Mouse (Mus musculus) cerebellum, adult (tissue): Measurements from ENCODE around the gene Atp2a3.

Experiments used
- ATAC-seq: cut with Nextera tagmentation; 2 replicates; pipeline ENCODE4 v1.9.2; 2017; ENCODE audit warnings: mild to moderate bottlenecking, moderate library complexity, mixed read lengths; ENCODE audit not compliant: insufficient number of reproducible peaks, low FRiP score, low TSS enrichment

Atp2a3 gene

DNA sequence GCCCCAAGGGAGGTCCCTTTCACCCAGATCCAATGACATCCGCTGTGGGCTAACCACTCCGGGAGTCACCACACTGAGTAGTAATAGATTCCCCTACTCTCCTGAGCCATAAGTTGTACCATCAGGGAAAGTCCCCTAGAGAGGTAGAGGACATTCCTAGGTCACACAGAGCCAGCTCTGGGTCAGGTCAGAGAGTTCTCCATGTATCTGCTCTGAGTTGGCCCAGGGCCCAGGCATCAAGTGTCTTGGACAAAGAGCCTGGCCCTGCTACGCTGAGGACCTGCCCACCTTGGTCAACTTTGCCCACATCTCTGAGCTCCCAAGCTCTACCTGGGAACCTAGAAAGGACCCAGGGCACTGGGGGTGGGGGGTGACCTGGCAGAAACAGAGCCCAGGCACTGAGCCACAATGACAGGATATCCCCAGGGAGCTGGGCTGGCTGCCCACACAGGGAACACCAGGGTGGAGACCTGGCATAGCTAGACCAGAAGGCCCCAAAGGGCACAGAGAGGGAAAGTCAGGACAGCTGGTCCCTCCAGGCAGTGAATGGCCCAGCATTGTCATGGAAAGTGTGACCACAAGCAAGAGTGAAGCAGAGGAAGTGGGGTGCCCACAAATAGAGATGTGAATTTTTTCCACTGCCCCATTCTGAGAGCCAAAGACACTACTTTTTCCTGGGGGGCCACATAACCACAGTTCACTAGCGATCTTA lies 7.4 kb upstream of the Atp2a3 start:
- ATAC-seq = no peak

GRCm38 (mm10) chr11:72954216-72954615 lies 6.8 kb upstream of the Atp2a3 start:
- ATAC-seq = no peak

- no peak for ATAC-seq
These were observed 5.5 kb upstream of the Atp2a3 start for GRCm38 (mm10) chr11:72955339-72955974.

DNA sequence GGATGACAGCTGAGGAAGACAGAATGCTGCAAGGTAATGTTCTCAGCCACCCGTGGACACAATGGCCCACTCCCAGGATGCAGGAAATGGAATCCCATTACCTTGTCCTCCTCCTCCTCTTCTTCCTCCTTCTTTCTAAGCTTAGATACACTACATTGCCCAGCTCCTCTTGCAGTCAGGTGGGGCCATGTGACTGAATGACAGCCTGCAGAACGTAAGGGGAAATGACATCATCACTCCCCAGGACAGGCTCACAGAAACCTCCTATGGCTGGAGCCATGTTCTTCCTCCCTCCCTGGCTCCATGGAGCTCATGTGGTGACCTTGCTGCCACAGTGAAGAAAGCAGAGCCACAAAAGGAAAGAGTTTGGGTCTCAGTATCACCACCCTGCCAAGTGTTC lies 3.7 kb upstream of the Atp2a3 start:
- no peak for ATAC-seq

- ATAC-seq = no peak
These were observed 867 bp upstream of the Atp2a3 start for GRCm38 (mm10) chr11:72959924-72960679.

DNA sequence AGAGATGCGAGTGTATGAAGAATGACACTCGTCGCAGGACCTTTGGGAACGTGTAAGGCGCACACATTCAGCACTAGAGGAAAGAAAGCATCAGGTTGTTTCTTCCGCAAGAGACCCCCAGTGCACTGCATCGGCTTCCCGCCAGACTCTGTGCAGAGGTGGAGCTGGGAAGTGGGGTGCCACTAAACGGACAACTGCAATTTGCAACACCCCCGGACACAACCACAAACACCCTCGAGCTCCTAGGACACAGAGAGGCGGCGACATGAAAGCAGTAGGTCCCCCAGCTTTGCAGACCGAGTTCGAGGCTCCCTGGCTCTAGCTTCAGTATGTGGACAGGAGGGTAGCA lies 272 bp upstream of the Atp2a3 start:
- no peak for ATAC-seq

DNA sequence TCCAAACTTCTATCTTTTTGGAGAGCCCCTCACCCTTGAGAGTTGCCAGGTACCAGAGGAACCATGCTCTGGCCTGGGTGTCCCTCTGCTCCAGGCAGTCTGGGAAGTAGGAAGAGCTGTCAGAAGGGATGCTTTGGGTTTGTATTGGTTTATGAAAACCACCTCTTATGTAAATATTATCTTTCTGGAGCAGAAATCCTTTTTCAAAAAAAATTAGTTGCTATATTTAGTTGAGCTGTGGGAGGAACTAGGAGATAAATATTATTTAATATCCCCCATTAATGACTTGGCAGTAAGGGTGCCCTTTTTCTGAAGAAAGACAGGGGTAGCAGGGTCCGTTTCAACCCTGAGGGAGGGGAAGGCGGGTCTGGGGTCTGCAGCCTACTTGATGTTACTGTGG lies 1.4 kb downstream of the Atp2a3 start:
- ATAC-seq = no peak

DNA sequence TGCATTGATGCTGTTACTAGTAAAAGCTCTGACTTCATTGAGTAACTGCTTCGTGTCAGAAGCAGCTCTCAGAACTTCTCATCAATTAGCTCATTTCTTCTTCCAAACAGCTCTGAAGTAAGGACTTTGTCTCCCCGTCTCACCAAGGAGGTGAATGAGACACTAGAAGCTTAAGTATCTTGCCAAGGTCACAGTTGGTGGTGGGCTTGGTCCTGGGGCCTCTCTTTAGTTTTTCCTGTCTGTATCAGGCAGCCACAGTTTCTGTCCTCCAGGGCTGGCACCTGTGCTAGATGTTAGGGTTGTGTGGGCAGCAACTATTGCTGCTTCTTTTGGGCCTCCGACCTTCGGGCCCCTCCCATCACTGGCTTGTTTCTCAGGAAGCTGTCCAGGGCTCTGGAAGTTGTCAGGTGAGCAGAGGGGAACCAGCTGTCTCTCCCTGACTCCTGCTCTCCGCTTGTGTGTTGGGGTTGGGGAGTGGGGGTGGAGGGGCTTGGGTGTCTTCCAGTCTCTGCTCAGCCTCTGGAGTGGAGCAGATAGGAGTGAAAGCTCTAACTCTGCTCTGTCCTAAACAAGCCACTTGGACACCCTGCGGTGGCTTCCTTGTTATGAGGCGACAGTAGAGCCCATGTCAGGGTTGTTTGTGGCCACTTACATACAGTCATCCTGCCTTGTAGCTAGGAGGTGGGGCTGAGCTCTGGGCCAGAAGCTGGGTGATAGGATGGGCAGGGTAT lies 2.3 kb downstream of the Atp2a3 start:
- no peak for ATAC-seq

DNA sequence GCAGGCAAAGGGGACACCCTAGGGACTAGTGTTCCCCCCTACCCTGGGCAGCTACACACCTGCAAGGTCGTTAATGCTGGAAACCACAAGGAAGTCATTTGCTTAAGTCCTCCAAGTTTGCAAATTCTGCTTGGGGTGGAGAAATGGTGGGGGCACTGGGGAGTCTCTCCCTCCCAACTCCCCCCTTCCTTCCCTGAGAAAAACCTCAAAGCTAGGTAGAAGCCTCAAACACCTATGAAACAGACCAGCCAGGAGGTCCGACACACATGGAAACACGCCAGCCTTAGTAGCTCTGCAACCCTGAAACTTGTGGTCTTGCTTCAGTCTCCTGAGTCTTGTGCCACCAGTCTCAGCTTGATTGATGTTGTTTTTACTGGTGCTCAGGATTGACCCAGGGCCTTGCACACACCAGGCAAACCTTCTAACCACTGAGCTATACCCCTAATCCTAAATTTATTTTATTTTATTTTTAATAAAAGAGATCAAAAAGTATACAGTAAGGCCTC lies 2.9 kb downstream of the Atp2a3 start:
- no peak for ATAC-seq

- no peak for ATAC-seq
These were observed 14.1 kb downstream of the Atp2a3 start for GRCm38 (mm10) chr11:72974995-72975503.

DNA sequence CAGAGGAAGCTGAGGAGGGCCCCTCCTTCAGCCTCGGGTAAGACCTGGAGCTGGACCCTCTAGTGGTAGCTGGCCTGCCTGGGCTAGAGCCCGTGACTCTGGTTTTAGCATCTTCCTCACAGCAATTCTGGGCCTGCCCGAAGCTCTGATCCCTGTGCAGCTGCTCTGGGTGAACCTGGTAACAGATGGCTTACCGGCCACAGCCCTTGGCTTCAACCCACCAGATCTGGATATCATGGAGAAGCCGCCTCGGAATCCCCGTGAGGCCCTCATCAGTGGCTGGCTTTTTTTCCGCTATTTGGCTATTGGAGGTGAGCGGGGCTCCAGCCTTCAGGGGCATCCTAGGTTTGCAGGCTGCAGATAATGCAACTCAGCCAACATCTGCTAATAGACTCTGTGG lies 21.5 kb downstream of the Atp2a3 start:
- ATAC-seq = no peak; the same call in 1 of the 2 replicates

DNA sequence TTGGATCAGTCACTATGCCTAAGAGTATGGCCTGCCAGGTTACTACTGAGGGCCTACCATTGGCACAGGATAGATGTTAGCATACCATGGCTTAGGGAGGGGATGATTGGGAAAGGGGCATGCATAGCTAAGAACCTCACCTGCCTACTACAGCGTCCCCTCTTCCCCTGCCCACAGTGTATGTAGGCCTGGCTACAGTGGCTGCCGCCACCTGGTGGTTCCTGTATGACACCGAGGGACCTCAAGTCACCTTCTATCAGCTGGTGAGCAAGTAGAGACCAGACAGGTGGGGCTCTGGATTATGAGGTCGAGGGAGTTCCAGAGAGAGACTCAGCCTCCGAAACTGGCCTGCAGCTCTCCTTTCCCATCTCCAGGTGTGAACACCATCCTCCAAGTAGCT lies 22.3 kb downstream of the Atp2a3 start:
- ATAC-seq = no peak

DNA sequence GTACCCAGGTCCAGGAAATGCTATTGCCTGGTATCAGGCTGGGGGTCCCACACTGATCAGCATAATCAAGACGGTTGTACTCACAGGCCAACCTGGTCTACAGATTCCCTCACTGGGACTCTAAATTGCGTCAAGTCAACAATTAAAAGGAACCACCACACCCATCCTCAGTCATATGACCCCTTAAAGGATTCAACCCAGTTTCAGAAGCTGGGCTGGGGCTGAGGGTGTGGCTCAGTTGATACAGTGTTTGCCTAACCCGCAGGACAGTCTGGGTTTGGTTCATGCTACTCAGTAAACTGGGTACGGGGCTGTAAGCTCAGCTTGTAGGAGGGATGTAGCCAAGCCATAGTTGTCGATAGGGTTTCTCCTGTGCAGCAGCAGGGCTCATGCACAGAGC lies 25.8 kb downstream of the Atp2a3 start:
- ATAC-seq = no peak

GRCm38 (mm10) chr11:72987234-72987633 lies 26.3 kb downstream of the Atp2a3 start:
- ATAC-seq = no peak

DNA sequence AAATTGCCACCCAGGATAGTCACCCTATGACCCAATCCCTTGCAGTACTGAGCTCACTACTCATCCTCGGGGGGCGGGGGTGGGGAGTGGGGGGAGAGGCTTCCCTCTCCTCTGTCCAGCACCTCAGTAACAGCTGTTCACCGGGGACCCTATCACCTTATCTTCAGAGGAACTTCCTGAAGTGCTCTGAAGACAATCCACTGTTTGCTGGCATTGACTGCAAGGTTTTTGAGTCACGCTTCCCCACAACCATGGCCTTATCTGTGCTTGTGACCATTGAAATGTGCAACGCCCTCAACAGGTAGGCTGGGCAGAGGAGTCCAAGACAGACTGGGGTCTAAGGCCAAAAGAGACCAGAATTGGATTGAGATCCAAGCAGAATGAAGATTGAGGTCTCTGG lies 26.8 kb downstream of the Atp2a3 start:
- ATAC-seq = no peak

DNA sequence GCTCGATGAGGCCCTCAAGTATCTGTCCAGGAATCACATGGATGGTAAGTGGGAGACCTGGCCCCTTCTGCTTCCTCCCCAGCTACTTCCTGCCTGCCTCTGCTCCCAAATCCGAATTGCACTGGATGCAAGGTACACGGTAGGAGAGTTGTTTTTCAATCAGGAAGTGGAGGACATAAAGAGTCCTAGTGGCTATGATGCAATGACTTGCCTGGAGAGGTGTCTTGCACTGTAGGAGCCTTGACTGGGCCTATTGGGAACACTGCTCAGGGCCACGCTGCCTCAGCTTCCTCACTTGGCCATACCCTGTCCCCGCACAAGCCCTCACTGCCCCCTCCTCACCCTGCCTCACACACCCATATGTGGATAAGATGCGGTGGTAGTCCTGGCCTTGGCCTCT lies 28.1 kb downstream of the Atp2a3 start:
- ATAC-seq = no peak

- no peak for ATAC-seq
These were observed 29.7 kb downstream of the Atp2a3 start for GRCm38 (mm10) chr11:72990688-72991087.

DNA sequence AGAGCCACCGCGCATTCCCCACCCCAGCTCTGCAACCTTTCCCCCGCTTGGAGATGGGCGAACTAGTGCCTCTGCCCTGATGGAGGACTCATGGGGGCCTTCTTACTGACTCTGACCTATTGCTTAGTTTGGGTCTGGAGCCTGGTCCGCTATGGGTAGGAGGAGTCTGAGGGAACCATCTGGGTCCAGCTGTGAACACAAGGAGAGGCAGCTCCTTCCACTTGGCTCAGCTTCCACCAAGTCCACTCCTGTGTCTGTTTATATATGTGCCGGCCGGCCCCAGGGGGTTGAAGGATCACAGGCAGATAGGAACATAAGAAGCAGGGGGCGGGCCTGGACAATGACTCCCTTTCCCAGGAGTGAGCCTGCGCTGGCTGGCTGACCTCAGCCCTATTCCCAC lies 31.0 kb downstream of the Atp2a3 start:
- no peak for ATAC-seq

GRCm38 (mm10) chr11:72996346-72996745 lies 35.4 kb downstream of the Atp2a3 start:
- no peak for ATAC-seq

DNA sequence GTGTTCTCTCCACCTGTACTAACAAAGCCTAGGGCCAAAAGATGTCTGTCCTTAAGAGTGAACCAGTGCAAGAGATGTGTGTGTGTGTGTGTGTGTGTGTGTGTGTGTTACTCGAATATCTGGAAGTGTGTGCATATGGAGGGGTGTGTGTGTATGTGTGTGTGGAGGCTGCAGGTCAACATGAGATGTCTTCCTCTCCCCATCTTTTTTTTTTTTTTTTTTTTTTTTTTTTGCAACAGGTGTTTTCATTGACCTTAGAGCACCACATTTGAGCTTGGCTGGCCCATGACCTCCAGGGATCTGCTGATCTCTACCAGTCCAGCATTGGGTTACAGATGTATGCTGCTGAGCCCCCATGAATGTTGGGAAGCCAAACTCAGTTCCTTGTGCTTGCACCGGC lies 35.8 kb downstream of the Atp2a3 start:
- no peak for ATAC-seq
